Mouse (Mus musculus): ENCODE measurements around the gene Lrmda. TPM values are rescaled to one million over a fixed set of nuclear protein-coding genes. Genes with fewer than 3 reads are reported as not detected.

Gene Lrmda
- polyA plus RNA-seq, 1 experiment = not detected

- no peak for TF ChIP-seq POLR2A (IDR thresholded peaks at IDR 0.05; ENCODE audit: borderline replicate concordance, extremely low read depth, insufficient read depth, insufficient read length, poor library complexity, severe bottlenecking)
- TF ChIP-seq CTCF (IDR thresholded peaks at IDR 0.05; ENCODE audit: borderline replicate concordance, extremely low read depth, insufficient read depth, insufficient read length) = no peak
Observed at GRCm38 (mm10) chr14:22923251-22923650, 903.7 kb downstream of the Lrmda start.

GRCm38 (mm10) chr14:22928263-22928662 is 908.8 kb downstream of the Lrmda start:
- no peak for DNase-seq (ENCODE audit: low read depth)

More at GRCm38 (mm10) chr14:22923251-22923650, 903.7 kb downstream of the Lrmda start:
- no peak for DNase-seq (ENCODE audit: low read depth)

GRCm38 (mm10) chr14:22928683-22929082 is 909.2 kb downstream of the Lrmda start:
- no peak for DNase-seq (ENCODE audit: low read depth)

More at GRCm38 (mm10) chr14:22928263-22928662, 908.8 kb downstream of the Lrmda start:
- TF ChIP-seq CTCF (IDR thresholded peaks at IDR 0.05; ENCODE audit: borderline replicate concordance, extremely low read depth, insufficient read depth, insufficient read length) (no peak), POLR2A (IDR thresholded peaks at IDR 0.05; ENCODE audit: borderline replicate concordance, extremely low read depth, insufficient read depth, insufficient read length, poor library complexity, severe bottlenecking) (no peak)

GRCm38 (mm10) chr14:22929585-22929984 is 910.1 kb downstream of the Lrmda start:
- no peak for TF ChIP-seq POLR2A (IDR thresholded peaks at IDR 0.05; ENCODE audit: borderline replicate concordance, extremely low read depth, insufficient read depth, insufficient read length, poor library complexity, severe bottlenecking)
- no peak for TF ChIP-seq CTCF (IDR thresholded peaks at IDR 0.05; ENCODE audit: borderline replicate concordance, extremely low read depth, insufficient read depth, insufficient read length)
- DNase-seq (ENCODE audit: low read depth) = no peak

More at GRCm38 (mm10) chr14:22928683-22929082, 909.2 kb downstream of the Lrmda start:
- TF ChIP-seq CTCF (IDR thresholded peaks at IDR 0.05; ENCODE audit: borderline replicate concordance, extremely low read depth, insufficient read depth, insufficient read length) (no peak), POLR2A (IDR thresholded peaks at IDR 0.05; ENCODE audit: borderline replicate concordance, extremely low read depth, insufficient read depth, insufficient read length, poor library complexity, severe bottlenecking) (no peak)

- TF ChIP-seq POLR2A (IDR thresholded peaks at IDR 0.05; ENCODE audit: borderline replicate concordance, extremely low read depth, insufficient read depth, insufficient read length, poor library complexity, severe bottlenecking) (no peak), CTCF (IDR thresholded peaks at IDR 0.05; ENCODE audit: borderline replicate concordance, extremely low read depth, insufficient read depth, insufficient read length) (no peak)
- DNase-seq (ENCODE audit: low read depth) = no peak
Observed at GRCm38 (mm10) chr14:22930488-22931046, 911.1 kb downstream of the Lrmda start.

- no peak for DNase-seq (ENCODE audit: low read depth)
- TF ChIP-seq POLR2A (IDR thresholded peaks at IDR 0.05; ENCODE audit: borderline replicate concordance, extremely low read depth, insufficient read depth, insufficient read length, poor library complexity, severe bottlenecking) (no peak), CTCF (IDR thresholded peaks at IDR 0.05; ENCODE audit: borderline replicate concordance, extremely low read depth, insufficient read depth, insufficient read length) (no peak)
Observed at GRCm38 (mm10) chr14:22931114-22931822, 911.8 kb downstream of the Lrmda start.

GRCm38 (mm10) chr14:22936701-22937100 is 917.2 kb downstream of the Lrmda start:
- DNase-seq (ENCODE audit: low read depth) = no peak
- no peak for TF ChIP-seq CTCF (IDR thresholded peaks at IDR 0.05; ENCODE audit: borderline replicate concordance, extremely low read depth, insufficient read depth, insufficient read length)
- no peak for TF ChIP-seq POLR2A (IDR thresholded peaks at IDR 0.05; ENCODE audit: borderline replicate concordance, extremely low read depth, insufficient read depth, insufficient read length, poor library complexity, severe bottlenecking)

- TF ChIP-seq CTCF (IDR thresholded peaks at IDR 0.05; ENCODE audit: borderline replicate concordance, extremely low read depth, insufficient read depth, insufficient read length) (no peak), POLR2A (IDR thresholded peaks at IDR 0.05; ENCODE audit: borderline replicate concordance, extremely low read depth, insufficient read depth, insufficient read length, poor library complexity, severe bottlenecking) (no peak)
- no peak for DNase-seq (ENCODE audit: low read depth)
Observed at GRCm38 (mm10) chr14:22940576-22940975, 921.1 kb downstream of the Lrmda start.

- TF ChIP-seq CTCF (IDR thresholded peaks at IDR 0.05; ENCODE audit: borderline replicate concordance, extremely low read depth, insufficient read depth, insufficient read length) (no peak), POLR2A (IDR thresholded peaks at IDR 0.05; ENCODE audit: borderline replicate concordance, extremely low read depth, insufficient read depth, insufficient read length, poor library complexity, severe bottlenecking) (no peak)
Observed at GRCm38 (mm10) chr14:22942569-22942968, 923.1 kb downstream of the Lrmda start.

GRCm38 (mm10) chr14:22949466-22949865 is 930.0 kb downstream of the Lrmda start:
- no peak for DNase-seq (ENCODE audit: low read depth)

More at GRCm38 (mm10) chr14:22942569-22942968, 923.1 kb downstream of the Lrmda start:
- DNase-seq (ENCODE audit: low read depth) = no peak

GRCm38 (mm10) chr14:22952981-22953380 is 933.5 kb downstream of the Lrmda start:
- no peak for DNase-seq (ENCODE audit: low read depth)
- TF ChIP-seq CTCF (IDR thresholded peaks at IDR 0.05; ENCODE audit: borderline replicate concordance, extremely low read depth, insufficient read depth, insufficient read length) = no peak
- no peak for TF ChIP-seq POLR2A (IDR thresholded peaks at IDR 0.05; ENCODE audit: borderline replicate concordance, extremely low read depth, insufficient read depth, insufficient read length, poor library complexity, severe bottlenecking)

More at GRCm38 (mm10) chr14:22949466-22949865, 930.0 kb downstream of the Lrmda start:
- TF ChIP-seq CTCF (IDR thresholded peaks at IDR 0.05; ENCODE audit: borderline replicate concordance, extremely low read depth, insufficient read depth, insufficient read length) = no peak
- no peak for TF ChIP-seq POLR2A (IDR thresholded peaks at IDR 0.05; ENCODE audit: borderline replicate concordance, extremely low read depth, insufficient read depth, insufficient read length, poor library complexity, severe bottlenecking)
